Mouse (Mus musculus) heart, postnatal 10 days (tissue): ENCODE measurements around the gene Tmem144. TPM values are rescaled to one million over a fixed set of nuclear protein-coding genes. Genes with fewer than 3 reads are reported as not detected.

ENCODE experiments used
- DNase-seq, 2 experiments: peaks; one replicate each; pipeline ENCODE4 v3.0.0; 2021
- intact Hi-C: fragments of 180-260 bp; cut with DNase I; formaldehyde crosslinking; loops from one replicate; pipeline ENCODE4 v1.15.1; 2025
- total RNA-seq, 2 experiments: library from RNA; stranded (reverse); gene quantifications; 2 replicates each; pipeline ENCODE4 v1.2.3; 2021

Tmem144 gene
- total RNA-seq, 2 experiments from 2014 or later = 9.4 to 9.7 TPM

DNA sequence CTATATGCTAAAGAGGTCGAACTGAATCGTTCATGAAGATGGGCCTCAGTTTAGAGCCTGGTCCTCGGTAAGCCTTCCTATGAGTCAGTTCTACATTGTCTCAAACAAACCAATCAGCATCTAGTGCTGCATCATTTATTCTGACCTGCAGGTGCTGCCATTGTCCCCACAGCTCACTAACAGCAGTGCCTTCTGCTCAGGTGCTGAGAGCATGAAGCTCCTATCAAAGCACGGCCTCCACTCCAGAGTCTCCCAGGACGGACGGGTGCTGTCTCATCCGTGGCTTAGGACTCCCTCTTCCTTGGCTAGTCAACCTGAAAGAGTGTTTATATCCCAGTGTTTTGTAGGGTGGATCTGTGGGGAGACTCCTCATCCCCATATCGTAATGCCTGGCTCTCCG lies 14.0 kb upstream of the Tmem144 start:
- no peak for DNase-seq
- intact Hi-C loops = no loop called here

DNA sequence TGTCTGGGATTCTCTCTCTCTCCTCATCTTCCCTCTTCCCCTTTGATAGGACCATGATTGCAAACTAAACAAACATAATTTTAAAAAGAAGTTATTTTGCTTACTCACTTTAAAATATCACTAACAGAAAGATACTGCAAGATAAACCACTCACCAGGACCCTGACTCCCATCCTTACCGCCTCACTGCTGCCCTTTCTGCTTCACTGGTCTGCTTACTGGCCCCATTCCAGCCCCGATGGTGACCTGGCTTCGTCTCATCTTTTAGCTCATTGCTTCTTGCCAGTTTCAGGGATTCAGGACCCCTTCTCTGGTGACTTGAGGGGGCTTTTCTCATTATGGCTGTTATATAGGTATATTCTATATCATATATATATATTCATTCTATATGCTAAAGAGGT lies 13.5 kb upstream of the Tmem144 start:
- intact Hi-C loops = no loop called here
- no peak for DNase-seq

DNA sequence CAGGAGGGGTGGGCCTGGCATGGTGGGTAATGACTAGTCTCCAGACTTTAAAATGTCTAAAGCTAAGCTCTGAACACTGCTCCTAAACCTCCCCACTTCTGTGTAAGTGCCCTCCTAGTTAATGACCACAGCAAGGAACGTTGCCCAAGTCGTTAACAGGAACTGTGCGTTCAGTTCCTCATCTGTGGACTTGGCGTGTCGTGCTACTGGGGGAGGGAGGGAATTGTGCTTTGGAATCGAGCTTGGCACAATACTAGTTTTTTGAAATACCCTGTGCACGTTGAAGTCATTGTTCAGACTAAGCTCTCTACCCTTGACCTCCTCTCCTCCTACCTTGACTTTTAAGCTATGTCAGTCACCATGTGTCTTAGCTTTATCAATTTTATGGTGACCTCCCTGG lies 12.3 kb upstream of the Tmem144 start:
- intact Hi-C loops = no loop called here
- no peak for DNase-seq

DNA sequence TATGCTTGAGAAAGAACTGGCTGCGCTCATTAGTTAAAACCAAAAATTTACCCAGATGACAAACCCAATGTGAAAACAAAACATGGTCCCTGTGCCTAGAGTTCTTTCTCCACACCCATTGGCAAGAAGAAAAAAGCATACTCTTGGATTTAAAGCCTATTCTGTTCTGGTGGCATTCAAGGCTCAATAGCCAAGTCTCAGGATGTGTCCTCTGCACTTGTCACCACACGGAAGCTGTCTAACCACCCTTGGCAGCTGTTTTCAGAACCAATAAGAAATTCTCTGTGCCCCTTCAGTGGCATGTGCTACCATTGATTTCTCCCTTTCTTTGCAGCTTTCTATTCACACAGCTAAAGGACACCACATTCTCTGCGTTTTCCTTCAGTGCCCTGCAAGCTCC lies 5.6 kb upstream of the Tmem144 start:
- intact Hi-C loops = loop anchor here (10.0 kb wide), 1 partner anchor 947 kb away; the partner anchor contains the start of gene Gria2
- no peak for DNase-seq

DNA sequence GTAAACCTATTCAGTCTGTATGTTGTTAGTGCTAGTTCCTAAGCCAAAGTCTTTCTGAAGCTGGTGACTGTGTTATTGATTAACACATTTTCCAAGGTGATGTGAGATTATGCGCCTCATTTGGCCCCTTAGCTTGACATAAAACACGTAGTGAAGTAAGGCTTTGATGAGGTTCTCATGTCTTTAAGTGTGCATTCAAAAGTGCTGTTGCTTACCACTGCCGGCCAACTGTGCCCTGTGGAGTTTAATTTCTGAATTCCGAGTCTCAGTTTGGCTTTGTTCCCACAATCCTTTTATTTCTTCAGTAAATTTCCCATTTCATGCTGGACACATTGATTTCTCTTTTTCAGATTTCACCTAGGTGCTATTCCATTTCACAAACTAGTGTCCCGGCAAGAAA lies 5.2 kb upstream of the Tmem144 start:
- no peak for DNase-seq
- intact Hi-C loops = loop anchor here (10.0 kb wide), 1 partner anchor 947 kb away; the partner anchor contains the start of gene Gria2

DNA sequence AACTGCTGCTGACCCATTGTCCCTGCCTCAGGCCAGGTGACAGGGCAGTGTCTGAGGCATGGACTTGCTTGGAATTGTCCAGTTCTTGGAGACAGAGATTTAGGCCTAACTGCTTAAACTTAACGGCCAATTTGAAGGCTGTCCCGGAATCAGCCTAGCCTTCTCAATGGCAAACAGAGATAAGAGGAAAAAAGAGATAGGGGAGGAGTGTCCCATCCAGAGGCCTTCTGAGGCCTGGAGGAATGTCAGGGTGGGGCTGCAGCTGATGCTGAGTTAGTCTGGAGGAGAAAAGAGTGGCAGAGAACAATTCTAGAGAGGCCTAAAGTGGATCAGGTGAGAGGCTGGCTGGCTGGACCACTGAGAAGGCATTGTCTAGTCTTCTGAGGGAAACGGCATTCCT lies 465 bp downstream of the Tmem144 start:
- intact Hi-C loops = loop anchor here (10.0 kb wide), 1 partner anchor 953 kb away; the partner anchor contains the start of gene Gria2
- DNase-seq = no peak

DNA sequence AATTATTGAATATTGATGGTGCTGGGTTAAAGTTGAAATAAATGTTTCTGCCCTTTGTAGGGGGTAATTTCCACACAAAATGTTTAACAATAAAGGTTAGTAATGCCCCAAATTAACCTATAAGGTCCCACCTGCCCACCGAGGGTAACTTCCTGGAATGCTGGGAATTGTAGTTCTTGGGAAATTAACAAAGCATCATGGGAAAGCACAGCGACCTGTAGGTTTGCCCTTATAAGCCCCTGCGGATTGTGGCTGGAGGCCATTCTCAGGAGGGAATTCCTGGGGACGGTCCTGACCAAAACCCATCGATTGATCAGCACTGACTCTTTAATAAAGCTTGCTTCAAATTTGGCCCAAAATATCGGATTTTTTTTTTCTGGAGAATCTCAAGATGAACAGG lies 1.9 kb downstream of the Tmem144 start:
- intact Hi-C loops = loop anchor here (10.0 kb wide), 1 partner anchor 954 kb away; the partner anchor contains the start of gene Gria2
- no peak for DNase-seq

DNA sequence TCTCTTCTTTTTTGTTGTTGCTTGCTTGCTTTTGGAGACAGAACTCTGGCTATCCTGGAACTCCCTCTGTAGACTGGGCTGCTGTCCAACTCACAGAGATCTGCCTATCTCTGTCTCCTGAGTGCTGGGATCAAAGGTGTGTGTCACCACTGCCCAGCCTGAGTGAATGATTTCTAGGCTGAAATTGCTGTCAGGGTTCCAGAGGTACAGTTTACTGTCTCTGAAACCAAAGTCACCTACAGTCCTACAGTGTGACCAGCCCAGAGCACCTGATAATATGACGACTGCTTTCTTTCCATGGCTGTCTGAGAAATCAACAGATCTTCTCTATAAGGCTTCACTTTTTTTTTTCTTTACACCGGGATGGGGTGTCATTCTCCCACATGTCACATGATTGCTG lies 3.0 kb downstream of the Tmem144 start:
- intact Hi-C loops = loop anchor here (10.0 kb wide), 1 partner anchor 955 kb away; the partner anchor contains the start of gene Gria2
- DNase-seq = no peak

DNA sequence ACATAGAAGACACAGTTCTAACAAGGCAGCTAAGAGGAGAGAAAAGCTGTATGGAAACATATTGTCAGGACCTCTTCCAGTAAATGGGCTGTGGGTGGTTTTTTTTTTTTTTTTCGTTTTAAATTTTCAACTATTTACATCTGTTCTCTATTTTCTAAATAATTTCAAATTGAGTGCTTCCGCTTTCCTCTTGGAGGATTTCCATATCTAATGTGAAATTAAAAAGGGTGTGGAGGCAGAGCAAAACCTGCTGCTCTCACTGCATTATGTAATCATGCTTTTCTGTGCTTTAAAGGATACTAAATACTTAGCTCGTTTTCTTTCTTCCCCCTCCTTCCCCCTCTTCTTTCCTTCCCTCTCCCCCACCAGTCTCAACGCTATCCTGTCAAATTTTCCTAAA lies 3.7 kb downstream of the Tmem144 start:
- intact Hi-C loops = no loop called here
- no peak for DNase-seq

DNA sequence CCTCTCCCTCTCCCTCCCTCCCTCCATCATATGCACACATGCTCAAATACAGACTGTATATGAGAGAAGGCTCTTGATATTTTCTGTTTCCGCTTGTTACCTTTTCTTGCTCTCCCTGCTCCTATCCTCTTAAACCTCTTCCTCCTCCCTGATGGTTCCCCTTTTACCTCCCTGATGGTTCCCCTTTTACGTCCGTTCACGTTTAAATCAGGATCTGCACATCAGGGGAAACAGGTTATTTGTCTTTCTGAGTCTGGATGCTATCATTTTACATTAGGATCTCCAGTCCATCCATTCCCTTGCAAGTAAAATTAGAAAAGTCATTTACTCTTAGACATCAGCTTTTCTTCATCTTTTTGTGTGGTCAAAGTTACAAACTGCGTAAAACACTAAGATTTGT lies 5.9 kb downstream of the Tmem144 start:
- intact Hi-C loops = no loop called here
- no peak for DNase-seq

DNA sequence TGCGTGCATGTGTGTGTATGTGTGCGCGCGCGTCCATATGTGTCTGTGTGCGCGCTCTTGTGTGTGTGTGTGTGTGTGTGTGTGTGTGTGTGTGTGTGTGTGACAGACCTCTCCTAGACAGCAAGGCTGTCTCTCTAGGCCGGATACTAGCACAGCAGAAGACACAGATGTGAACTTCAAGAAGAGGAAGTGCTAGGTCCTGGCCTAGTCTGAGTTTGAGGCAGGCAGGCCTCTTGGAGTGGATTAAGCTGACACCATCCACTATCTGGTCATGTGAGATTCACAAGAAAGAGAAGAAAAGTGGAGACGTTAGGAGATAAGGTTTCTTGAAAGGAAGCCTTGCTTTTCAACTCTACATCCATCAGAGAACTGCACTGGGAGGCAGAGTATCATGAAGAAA lies 8.6 kb downstream of the Tmem144 start:
- intact Hi-C loops = no loop called here
- DNase-seq = no peak

DNA sequence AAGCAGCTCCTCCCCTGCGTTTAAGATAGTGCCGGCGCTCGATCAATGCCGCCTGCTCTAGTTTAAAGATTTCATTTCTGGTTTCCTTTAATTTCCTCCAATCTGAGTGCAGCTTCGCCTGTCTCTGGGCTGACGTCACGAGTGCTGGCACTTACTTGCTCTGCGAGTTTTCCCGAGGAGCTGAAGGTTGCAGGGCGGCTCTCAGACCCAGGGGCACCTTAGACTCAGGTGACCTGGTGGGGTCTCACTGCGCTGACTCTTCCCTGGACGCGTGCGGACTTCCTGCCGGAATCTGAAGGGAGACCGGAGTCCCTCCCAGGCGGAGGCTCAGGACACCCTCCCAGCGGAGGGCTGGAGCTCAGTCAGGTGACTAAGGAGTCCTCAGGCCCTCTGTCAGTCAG lies 10.0 kb downstream of the Tmem144 start:
- intact Hi-C loops = no loop called here
- DNase-seq = peak; percentile 78 to 81

DNA sequence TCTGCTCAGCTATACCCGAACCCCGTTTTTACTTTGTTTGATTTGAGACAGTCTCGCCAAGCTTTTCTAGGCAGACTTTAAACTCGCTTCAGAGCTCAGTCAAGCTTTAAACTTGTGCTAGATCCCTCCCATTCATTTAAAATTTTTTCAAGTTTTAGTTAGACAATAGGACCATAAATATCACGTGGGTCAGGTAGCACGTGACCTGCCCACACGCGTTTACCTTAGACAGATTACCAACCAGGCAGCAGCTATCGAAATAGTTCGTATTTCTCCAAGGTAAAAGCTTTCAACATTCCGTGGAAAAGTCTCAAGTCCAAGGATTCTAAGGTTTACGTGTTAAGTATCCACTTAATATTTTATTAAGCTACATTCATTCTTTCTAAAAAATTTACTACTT lies 10.4 kb downstream of the Tmem144 start:
- intact Hi-C loops = no loop called here
- DNase-seq = peak; percentile 49 to 68

DNA sequence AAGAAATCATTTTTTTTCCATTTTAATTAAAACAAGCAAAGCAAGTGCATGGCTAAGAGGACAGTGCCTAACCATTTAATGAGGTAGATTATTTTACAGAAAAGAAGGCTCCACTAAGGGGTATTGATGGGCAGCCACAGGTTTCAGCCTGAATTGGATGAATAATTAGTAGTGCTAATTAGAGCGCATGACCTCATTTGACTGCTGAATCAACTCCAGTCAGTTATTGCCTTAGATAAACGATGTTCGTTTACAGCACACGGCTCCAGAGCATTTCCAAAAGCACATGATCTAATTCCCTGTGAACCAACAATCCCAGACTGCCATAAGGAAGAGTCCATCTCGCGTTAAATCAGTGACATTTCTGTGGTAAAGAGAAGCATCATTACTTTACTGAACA lies 11.1 kb downstream of the Tmem144 start:
- no peak for DNase-seq
- intact Hi-C loops = no loop called here

DNA sequence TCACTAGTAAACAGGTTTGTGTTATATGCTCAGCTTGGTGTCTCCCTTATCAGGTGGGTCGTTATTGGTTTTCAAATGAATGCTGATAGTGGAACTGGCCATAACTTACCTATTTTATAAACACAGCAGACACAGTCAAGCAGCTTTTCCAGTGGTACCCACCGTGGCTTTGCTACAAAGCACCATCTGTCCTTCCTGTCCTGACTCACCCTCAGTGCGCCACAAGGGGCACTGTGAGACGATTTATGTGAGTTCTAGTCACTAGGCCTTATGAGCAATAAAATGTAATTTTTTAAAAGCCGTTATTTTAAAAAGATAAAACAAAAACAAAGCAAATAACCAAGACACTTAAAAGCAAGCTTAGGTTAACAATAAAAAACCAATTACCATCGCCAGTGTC lies 13.8 kb downstream of the Tmem144 start:
- intact Hi-C loops = no loop called here
- no peak for DNase-seq

DNA sequence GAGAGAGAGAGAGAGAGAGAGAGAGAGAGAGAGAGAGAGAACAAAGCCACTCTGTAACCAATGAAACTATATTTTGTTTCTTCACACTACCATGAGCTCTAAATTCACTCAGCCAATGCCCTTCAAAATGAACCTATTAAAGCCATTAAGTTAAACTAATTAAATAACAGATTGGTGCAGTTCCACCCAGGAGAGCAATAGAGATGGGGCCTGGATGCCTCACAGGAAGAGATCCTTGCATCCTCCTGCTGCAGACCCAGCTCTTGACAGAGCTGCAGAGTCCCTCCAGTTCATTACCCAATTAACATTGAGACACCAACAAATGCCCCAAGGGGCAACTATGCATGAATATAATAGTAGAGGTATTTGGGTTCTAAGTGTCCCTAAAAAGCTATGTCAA lies 23.3 kb downstream of the Tmem144 start:
- intact Hi-C loops = no loop called here
- DNase-seq = no peak

DNA sequence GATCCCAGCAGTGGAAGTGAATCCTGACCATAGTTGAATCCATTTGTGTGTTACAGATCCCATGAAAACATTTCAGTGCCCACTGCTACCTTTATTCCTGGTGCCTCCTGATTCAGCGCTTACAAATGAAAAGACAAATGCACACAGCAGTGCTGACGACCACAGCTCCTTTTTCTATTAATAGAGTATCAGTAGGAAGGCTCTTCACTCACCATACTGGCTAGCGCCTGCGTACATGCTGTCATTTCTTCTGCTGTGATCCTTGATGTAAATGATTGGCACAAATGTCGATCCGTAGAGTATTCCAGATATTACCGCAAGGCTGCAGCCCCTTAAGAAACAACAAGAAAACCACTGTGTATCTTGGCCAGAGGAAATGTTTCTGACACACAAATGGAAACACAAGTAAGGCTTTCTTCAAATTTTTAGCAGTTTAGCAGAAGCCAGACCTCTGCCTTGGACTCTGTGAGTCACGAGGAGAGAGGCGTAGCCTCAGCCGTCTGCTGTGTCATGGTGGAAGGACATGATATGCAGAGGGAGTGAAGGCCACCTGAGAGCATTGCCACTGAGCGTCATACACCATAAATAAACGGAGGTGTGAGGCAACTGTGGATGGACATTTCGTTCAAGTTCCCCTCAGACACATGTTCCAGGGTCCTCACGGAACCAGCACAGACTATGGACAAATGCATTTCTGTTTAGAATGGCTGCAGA lies 27.3 kb downstream of the Tmem144 start:
- peak; percentile 6 to 19 for DNase-seq
- intact Hi-C loops = no loop called here

DNA sequence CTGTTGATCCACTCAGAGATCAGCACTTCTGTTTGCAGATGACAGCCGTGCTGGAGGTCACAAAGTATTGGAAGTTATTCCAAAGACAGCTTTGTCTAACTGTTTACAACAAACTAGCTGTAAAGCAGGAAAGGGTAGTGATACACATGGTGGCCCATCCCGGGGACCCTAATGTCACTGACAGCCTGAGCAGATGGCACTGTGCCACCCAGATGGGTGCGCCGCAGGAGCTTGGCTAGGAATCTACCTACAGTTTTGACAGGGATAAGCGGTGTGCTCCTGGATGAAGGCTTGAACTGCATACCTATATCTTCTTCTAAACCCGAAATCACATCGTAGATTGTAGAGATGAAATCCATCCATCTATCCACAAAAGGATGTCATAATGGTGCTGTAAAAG lies 29.4 kb downstream of the Tmem144 start:
- no peak for DNase-seq
- intact Hi-C loops = no loop called here

DNA sequence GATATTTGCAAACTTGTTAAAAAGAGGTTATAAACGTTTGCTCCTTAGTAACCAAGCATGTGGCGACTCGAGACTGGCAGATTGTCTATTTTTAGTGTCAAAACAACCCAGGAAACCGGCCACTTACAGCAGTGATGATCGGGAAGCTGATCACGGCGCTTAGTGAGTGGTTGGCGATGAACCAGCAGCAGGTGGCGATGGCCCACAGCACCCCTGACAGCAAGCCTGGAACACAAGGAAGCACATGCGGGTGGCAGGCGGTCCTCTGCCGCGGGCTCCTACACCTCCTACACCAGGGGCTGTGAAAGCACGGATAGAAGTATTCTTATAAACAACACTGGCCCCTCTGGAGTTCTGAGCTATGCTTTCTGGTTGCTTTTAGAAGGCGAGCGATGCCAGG lies 31.4 kb downstream of the Tmem144 start:
- DNase-seq = peak; percentile 15 to 21
- intact Hi-C loops = no loop called here

DNA sequence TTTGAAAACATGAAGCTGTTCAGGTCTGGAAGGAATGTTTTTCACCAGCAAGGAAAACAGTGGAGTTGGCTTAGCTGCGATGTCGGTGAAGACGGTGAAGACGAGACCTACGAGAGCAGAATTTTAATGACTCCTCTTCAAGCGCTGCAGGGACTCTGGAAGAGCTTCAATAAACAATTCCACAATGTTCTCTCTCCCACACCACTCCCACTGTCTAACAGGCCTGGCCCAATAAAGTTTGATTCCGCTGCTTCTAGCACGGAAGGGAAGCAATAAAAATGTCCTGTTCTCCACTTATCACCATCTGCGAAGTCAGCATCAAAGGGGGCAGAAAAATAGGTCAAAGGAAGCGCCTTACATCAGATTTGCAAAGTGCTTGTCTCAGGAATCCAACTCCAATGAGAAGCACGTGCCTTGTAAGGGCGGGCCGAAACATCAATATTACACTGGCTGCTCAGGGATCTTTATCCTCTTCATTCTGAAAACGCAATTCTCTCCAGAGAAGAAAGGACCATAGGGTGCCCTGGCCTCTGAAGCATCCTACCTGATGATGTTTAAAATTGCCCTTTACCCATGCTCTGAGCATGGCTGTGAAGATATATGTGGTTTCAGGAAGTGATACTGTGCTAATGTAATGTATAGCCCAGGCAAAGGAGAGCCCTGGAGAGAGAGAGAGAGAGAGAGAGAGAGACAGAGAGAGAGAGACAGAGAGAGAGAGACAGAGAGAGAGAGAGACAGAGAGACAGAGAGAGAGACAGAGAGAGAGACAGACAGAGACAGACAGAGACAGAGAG lies 34.2 kb downstream of the Tmem144 start:
- intact Hi-C loops = loop anchor here (10.0 kb wide), 1 partner anchor 864 kb away; no protein-coding TSS in a partner anchor
- no peak for DNase-seq

DNA sequence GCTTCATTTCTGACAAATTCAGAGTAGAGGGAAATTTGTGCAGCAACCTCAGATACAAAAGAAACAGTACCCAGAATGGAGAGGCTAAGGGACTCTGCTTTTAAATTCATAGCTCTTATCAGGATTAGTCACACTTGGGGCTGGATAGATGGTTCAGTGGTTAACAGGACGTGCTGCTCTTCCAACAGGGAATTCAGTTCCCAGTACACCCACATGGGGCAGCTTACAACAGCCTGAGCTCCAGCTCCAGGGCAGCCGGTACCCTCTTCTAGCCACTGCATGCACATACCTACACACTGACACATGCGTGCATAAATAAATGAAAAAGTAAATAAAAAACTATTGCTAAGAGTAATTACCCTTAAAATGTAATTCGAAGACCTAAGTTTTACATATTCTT lies 36.3 kb downstream of the Tmem144 start:
- intact Hi-C loops = loop anchor here (10.0 kb wide), 1 partner anchor 861 kb away; no protein-coding TSS in a partner anchor
- DNase-seq = no peak
